Mouse (Mus musculus): ENCODE results near the gene Lrmda.

GRCm38 (mm10) chr14:22510531-22510785, 490.9 kb downstream of the Lrmda start:
- no peak for TF ChIP-seq CTCF (IDR thresholded peaks at IDR 0.05; ENCODE audit: borderline replicate concordance, extremely low read depth, insufficient read depth, insufficient read length)
- TF ChIP-seq POLR2A (IDR thresholded peaks at IDR 0.05; ENCODE audit: borderline replicate concordance, extremely low read depth, insufficient read depth, insufficient read length, poor library complexity, severe bottlenecking) = no peak
